Mouse (Mus musculus) myocyte (in vitro differentiated cells): ENCODE results near the gene Acyp1. TPM values are rescaled to one million over a fixed set of nuclear protein-coding genes. Genes with fewer than 3 reads are reported as not detected.

ENCODE experiments used
- H3K27me3 ChIP-seq: one replicate; pipeline ENCODE4 v1.6.1; 2011; ENCODE audit not compliant: control insufficient read depth, insufficient read depth, insufficient read length
- H3K36me3 ChIP-seq: one replicate; pipeline ENCODE4 v1.6.1; 2011; ENCODE audit not compliant: control insufficient read depth, insufficient read depth
- H3K4me2 ChIP-seq: one replicate; pipeline ENCODE4 v1.6.1; 2011; ENCODE audit warnings: low read depth, control low read depth
- H3K4me3 ChIP-seq: one replicate; pipeline ENCODE4 v1.5.1; 2011; ENCODE audit warnings: mild to moderate bottlenecking, control low read depth, moderate library complexity
- H3K79me2 ChIP-seq: one replicate; pipeline ENCODE4 v1.6.1; 2011; ENCODE audit not compliant: control insufficient read depth, insufficient read depth
- H3ac ChIP-seq: one replicate; pipeline ENCODE4 v1.6.1; 2011; ENCODE audit not compliant: control insufficient read depth, insufficient read length
- CEBPB ChIP-seq: IDR thresholded peaks from 2 replicates; pipeline ENCODE4 v1.6.1; 2011; ENCODE audit warnings: mild to moderate bottlenecking, moderate library complexity; ENCODE audit not compliant: poor library complexity, insufficient read depth, severe bottlenecking
- E2F4 ChIP-seq: IDR thresholded peaks from one replicate; pipeline ENCODE4 v1.6.1; 2011; ENCODE audit warnings: mild to moderate bottlenecking, control low read depth, moderate library complexity; ENCODE audit not compliant: insufficient read depth
- MAX ChIP-seq: IDR thresholded peaks from one replicate; pipeline ENCODE4 v1.6.1; 2011; ENCODE audit warnings: low read depth, mild to moderate bottlenecking, control low read depth
- MYOD1 ChIP-seq, 3 experiments: IDR thresholded peaks; one replicate each; pipeline ENCODE4 v1.6.1; 2011; ENCODE audit warnings: control low read depth in 2 of 3, low read depth in 2 of 3, mild to moderate bottlenecking in 2 of 3, moderate library complexity in 1 of 3; ENCODE audit not compliant: insufficient read length in 2 of 3, control insufficient read depth in 1 of 3
- MYOG ChIP-seq, 3 experiments: IDR thresholded peaks; one replicate each; pipeline ENCODE4 v1.6.1; 2011; ENCODE audit warnings: control low read depth in 2 of 3, low read depth in 2 of 3, mild to moderate bottlenecking in 2 of 3; ENCODE audit not compliant: insufficient read length in 2 of 3, control insufficient read depth in 1 of 3, insufficient read depth in 1 of 3
- POLR2A ChIP-seq: IDR thresholded peaks from one replicate; pipeline ENCODE4 v1.6.1; 2011; ENCODE audit warnings: low read depth, mild to moderate bottlenecking, control low read depth, moderate library complexity; ENCODE audit not compliant: insufficient read length
- POLR2AphosphoS2 ChIP-seq: IDR thresholded peaks from one replicate; pipeline ENCODE4 v1.6.1; 2011; ENCODE audit warnings: low read depth, control low read depth; ENCODE audit not compliant: insufficient read length
- REST ChIP-seq: IDR thresholded peaks from one replicate; pipeline ENCODE4 v1.6.1; 2011; ENCODE audit warnings: mild to moderate bottlenecking, control low read depth, moderate library complexity; ENCODE audit not compliant: insufficient read depth, insufficient read length
- SRF ChIP-seq: IDR thresholded peaks from one replicate; pipeline ENCODE4 v1.6.1; 2011; ENCODE audit warnings: low read depth; ENCODE audit not compliant: control insufficient read depth, insufficient read length
- TCF12 ChIP-seq: IDR thresholded peaks from one replicate; pipeline ENCODE4 v1.6.1; 2011; ENCODE audit warnings: mild to moderate bottlenecking, control low read depth; ENCODE audit not compliant: poor library complexity, insufficient read depth, severe bottlenecking
- TCF3 ChIP-seq: IDR thresholded peaks from one replicate; pipeline ENCODE4 v1.6.1; 2011; ENCODE audit warnings: low read depth, control low read depth; ENCODE audit not compliant: insufficient read length
- USF1 ChIP-seq: IDR thresholded peaks from one replicate; pipeline ENCODE4 v1.6.1; 2011; ENCODE audit warnings: low read depth, mild to moderate bottlenecking, control low read depth, moderate library complexity
- polyA plus RNA-seq: library from polyadenylated mRNA; unstranded; fragments of >200 nt; fragmentation: generic; extraction: Trizol; gene quantifications from one replicate; pipeline ENCODE4 v1.2.1, GENCODE M21; 2012; ENCODE audit warnings: missing spikeins

Acyp1 gene
- polyA plus RNA-seq, 1 experiment: 22.0 TPM

DNA sequence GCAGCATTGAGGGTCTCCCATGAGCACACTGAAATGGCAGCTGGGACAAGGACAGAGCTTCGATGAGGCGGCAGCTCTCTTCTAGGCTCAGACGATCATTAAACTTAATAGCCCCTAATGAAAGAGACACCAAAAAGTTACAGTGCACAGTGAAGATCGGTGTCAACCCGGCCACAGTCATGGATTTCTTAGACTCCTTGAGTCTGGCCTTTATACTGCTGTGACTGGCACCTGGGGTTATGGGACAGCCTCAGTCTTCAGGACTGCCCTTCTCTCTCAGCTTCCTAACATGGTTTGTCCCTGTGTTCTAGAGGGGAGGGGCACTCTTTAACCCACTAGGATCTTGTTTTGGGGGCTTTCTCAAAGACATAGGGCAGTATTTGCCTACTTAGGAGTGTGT is 50.7 kb downstream of the Acyp1 start:
- no peaks in the 10 kb centered on the region for H3K79me2 ChIP-seq
- H3K4me3 ChIP-seq: no peak overlapping the region
- H3ac ChIP-seq: no peak overlapping the region
- TF ChIP-seq POLR2A (no peak), SRF (no peak), POLR2AphosphoS2 (no peak), MAX (no peak), CEBPB (no peak), REST (no peak), USF1 (no peak), MYOG (IDR thresholded peaks at IDR 0.05; ENCODE audit: control insufficient read depth in 1 of 3, insufficient read depth in 1 of 3, insufficient read length in 2 of 3, low read depth in 2 of 3) (no peak), E2F4 (no peak), TCF3 (no peak), TCF12 (no peak), MYOD1 (IDR thresholded peaks at IDR 0.05; ENCODE audit: control insufficient read depth in 1 of 3, insufficient read length in 2 of 3, low read depth in 2 of 3) (no peak)
- H3K4me2 ChIP-seq: no peak overlapping the region
- no peaks in the 10 kb centered on the region for H3K27me3 ChIP-seq
- H3K36me3 ChIP-seq: no peaks in the 10 kb centered on the region

DNA sequence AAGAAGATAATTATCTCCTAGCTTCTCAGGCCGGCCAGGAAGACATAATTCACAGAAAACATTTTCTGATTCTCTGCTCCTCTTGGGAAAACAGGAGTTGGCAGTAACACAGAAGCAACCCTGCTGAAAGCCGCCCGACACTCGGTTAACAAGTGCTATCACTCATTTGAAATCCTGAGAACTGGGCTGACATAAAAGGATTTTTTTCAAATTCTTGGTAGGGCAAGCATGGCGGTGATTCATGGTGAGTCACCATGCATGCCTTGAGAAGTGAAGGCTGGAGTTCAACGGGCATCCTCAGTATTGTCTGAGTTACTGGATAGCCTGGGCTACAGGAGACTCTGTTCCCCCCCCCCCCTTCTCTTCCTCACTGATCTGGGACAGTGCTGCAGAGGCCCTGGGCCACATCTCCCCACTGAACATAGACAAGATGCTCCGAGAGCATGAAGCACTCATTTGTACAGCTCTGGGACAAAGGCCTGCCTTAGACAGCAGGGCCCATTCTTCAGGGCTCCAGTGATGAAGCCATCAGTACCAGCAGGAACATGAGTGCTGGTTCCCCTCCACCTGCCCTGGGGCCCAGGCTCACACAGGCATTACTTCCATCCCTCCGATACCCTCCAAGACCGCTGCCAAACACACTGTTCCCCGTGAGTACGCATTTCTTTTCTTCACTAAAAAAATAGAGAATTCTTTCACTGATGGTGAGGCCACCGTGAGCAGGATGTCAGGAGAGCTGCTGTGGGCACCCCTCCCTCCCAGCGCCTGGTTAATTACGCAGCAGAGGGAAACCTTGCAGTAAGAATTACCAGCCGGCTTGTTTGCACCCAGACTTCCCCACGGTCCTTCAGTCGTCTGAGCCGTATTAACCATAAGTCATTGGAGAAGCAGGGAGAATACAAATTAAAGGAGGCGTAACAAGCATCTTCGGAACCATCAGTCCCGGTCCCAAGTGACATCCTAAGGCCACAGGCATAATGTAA is 54.6 kb downstream of the Acyp1 start:
- Histone ChIP-seq H3K27me3 (no peaks in the 10 kb centered on the region), H3K4me2 (peak overlapping the region; percentile 47), H3ac (no peak overlapping the region), H3K4me3 (no peak overlapping the region), H3K36me3 (no peaks in the 10 kb centered on the region), H3K79me2 (no peaks in the 10 kb centered on the region)
- no peak for TF ChIP-seq REST
- no peak for TF ChIP-seq SRF
- no peak for TF ChIP-seq USF1
- no peak for TF ChIP-seq POLR2AphosphoS2
- no peak for TF ChIP-seq TCF12
- no peak for TF ChIP-seq MYOG (IDR thresholded peaks at IDR 0.05; ENCODE audit: control insufficient read depth in 1 of 3, insufficient read depth in 1 of 3, insufficient read length in 2 of 3, low read depth in 2 of 3)
- no peak for TF ChIP-seq E2F4
- no peak for TF ChIP-seq MYOD1 (IDR thresholded peaks at IDR 0.05; ENCODE audit: control insufficient read depth in 1 of 3, insufficient read length in 2 of 3, low read depth in 2 of 3)
- TF ChIP-seq TCF3: no peak
- TF ChIP-seq POLR2A: no peak
- no peak for TF ChIP-seq MAX
- no peak for TF ChIP-seq CEBPB

DNA sequence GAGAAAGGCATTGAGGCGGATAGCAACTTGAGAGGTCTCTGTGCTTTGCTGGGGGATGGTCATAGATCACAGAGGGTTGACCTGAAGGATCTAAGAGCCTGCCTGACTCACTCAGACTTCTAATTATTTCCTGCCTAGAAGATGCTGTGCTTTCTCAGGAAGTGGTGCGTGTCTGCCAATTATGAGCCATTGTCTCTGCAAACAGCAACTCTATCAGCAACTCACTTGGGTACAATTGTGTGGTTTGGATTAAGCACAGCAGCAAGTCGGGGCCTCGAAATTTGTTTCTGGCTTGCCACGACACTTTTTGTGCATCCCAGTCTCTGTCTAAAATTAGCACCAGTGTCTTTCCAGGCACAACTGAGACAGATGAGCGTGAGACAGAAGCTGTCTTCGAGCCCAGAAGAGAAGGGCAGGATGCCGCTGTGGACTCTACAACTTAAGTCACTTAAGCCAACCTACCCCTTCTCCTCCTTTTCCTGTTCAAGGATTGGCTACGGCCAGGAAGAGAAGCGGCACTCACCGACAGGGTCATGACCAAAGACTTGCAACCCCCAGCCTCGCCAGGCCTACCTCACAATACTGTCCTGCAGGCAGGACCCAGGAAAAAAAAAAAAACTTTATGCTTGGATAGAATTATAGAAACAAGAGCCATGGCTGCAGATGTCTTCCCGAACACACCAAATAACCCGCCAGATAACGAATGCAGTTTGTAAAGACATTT is 60.2 kb downstream of the Acyp1 start:
- H3ac ChIP-seq: no peak overlapping the region
- H3K4me3 ChIP-seq: peak overlapping the region; percentile 2
- peaks cover 37% of the 10 kb centered on the region for H3K36me3 ChIP-seq
- TF ChIP-seq POLR2AphosphoS2 (no peak), SRF (no peak), MAX (no peak), MYOD1 (IDR thresholded peaks at IDR 0.05; ENCODE audit: control insufficient read depth in 1 of 3, insufficient read length in 2 of 3, low read depth in 2 of 3) (no peak), TCF12 (no peak), E2F4 (no peak), REST (no peak), TCF3 (no peak)
- peak overlapping the region; percentile 97 for H3K4me2 ChIP-seq
- no peaks in the 10 kb centered on the region for H3K79me2 ChIP-seq
- H3K27me3 ChIP-seq: no peaks in the 10 kb centered on the region

DNA sequence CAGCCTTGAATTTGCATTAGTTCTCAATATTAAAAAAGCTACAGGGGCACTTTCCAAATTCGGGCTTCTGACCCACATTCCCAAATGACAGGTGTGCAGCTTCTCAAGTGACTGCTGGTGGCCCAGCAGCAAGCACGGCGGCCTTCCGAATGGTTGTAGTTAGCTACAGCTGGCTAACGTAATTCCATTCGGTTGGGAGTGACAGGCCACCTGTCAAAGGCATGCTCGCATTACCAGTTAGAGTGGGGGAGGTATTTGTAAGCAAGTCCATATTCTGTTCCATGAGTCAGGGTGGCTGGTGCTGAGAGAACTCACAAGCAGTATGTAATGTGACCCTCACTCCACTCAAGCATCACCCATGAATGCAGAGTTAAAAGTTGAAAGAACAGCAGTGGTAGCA is 61.0 kb downstream of the Acyp1 start:
- Histone ChIP-seq H3K4me3 (peak overlapping the region; percentile 2), H3K36me3 (peaks cover 45% of the 10 kb centered on the region), H3ac (no peak overlapping the region), H3K79me2 (no peaks in the 10 kb centered on the region), H3K4me2 (peak overlapping the region; percentile 97), H3K27me3 (no peaks in the 10 kb centered on the region)
- TF ChIP-seq SRF (peak; percentile 59), TCF12 (peak; percentile 90), E2F4 (no peak), REST (no peak), USF1 (no peak), MYOD1 (IDR thresholded peaks at IDR 0.05; ENCODE audit: control insufficient read depth in 1 of 3, insufficient read length in 2 of 3, low read depth in 2 of 3) (peak; percentile 96 to 99 (median 98)), TCF3 (peak; percentile 90), MAX (peak; percentile 37), POLR2AphosphoS2 (peak; percentile 68), MYOG (IDR thresholded peaks at IDR 0.05; ENCODE audit: control insufficient read depth in 1 of 3, insufficient read depth in 1 of 3, insufficient read length in 2 of 3, low read depth in 2 of 3) (peak; percentile 86 to 95 (median 87))

Other genes starting within 250 kb of the Acyp1 start
- gene Prox2, start 177.7 kb downstream of the Acyp1 start, polyA plus RNA-seq: 1.9 TPM
- gene Dlst, start 177.6 kb downstream of the Acyp1 start, polyA plus RNA-seq: 219 TPM
- 0.53 TPM for gene Rps6kl1, start 137.2 kb downstream of the Acyp1 start, polyA plus RNA-seq
- 41.9 TPM for gene Pgf, start 110.6 kb downstream of the Acyp1 start, polyA plus RNA-seq
- gene Eif2b2, start 69.0 kb downstream of the Acyp1 start, polyA plus RNA-seq: 342 TPM
- gene Mlh3, start 17.8 kb downstream of the Acyp1 start, polyA plus RNA-seq: 1.4 TPM
- 1.7 TPM for gene Zc2hc1c, start 153 bp upstream of the Acyp1 start, polyA plus RNA-seq
- gene Nek9, start 50.9 kb upstream of the Acyp1 start, polyA plus RNA-seq: 40.4 TPM
- gene Tmed10, start 86.4 kb upstream of the Acyp1 start, polyA plus RNA-seq: 193 TPM
- 3.1 TPM for gene Fos, start 185.5 kb upstream of the Acyp1 start, polyA plus RNA-seq